Mouse (Mus musculus) left cerebral cortex, adult 11 months (tissue): ENCODE measurements around the gene Dnajc25.
A peak's percentile ranks its signal among the peaks of the same experiment; 100 is the strongest.

Experiments
- DNase-seq: peaks from one replicate; pipeline ENCODE4 v3.0.0; 2022; ENCODE audit warnings: low spot score

The Dnajc25 gene

DNA sequence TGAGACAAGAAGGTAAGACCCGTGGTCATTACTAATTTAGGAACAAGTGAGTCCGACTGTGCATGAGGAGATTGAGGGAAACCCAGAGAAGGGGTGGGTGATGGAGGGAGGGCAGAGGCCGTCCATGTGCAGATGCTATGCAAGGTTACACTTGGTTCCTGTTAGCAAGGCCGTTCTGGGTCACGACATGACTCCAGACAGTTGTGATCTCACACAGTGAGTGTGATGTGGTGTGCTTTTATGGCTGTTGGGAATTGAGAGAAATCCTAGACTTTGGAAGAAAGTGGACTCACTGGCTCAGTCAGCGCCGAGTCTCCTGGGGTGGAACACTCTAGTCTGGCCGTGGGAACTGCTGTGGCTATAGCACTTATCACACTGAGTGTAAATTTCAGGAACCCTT is 11.3 kb downstream of the Dnajc25 start:
- DNase-seq = no peak

DNA sequence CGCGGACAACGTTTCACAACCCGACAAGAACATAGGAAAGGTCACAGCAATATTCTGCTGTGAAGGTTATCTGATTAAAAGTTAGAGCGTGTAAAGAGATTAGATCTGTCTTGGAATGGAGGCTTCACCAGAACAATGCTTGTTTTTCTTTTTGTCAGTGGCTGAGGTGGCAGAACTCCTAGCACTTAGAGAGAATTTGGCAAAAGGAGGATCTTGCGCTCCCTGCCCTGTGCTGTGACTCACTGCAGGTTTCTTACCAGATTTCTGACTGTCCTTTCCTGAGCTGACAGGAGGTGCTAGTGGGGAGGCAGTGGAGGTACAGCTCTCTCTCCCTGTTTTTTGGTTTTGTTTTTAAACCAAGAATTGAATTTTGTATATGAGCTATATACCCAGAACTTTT is 12.2 kb downstream of the Dnajc25 start:
- no peak for DNase-seq

DNA sequence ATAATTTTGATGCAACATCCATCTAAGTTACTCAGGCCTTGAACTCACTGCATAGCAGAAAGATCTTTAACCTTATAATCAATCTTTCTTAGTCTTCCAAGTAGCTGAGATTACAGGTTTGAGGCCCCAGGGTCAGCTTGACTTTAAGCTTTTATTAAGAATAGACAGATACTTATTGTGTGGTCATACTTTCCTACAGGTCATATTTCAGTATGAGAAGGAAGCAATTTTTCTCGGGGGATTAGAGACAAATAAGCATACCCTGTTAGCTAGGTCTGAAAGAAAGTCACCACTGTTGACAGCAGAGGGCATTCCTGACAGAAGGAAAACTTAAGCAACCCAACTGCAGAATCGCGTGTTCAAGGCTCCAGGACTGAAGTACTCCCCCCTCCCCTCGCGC is 13.1 kb downstream of the Dnajc25 start:
- DNase-seq = no peak

DNA sequence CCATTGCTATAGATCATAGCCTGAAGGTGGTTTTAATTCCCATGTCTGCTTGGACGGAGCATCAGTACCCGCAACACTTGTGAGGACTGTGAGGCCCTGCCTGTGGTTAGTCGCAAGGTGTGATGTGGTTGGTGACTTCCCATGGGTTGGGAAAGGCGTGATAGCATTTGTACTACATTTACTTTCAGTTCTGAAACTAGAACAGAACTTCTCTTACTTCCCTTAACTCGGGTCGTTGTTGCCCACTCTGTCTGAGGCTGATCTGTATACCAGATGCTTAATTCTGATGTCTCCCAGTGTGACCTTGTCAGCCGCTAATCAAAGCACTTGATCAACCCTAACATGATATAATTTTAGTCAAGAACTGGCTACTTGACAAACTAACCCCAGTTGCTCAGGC is 14.3 kb downstream of the Dnajc25 start:
- no peak for DNase-seq

DNA sequence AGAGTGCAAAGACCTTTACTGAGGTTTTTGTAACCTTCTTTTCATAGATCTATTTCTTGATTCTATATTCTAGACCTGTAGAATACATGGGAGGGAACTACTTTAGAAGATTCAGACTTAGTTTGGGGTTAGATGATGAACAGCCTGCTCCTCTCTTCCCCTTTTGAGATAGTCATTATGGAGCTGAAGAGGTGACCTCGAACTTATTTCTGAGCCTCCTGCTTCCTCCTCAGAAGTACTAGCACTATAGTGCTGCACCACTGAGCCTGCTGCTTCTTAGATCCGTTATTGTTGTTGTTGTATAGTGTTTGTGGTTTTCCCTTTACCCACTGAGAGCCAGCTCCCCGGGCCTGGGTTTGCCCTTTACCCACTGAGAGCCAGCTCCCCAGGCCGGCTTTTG is 14.8 kb downstream of the Dnajc25 start:
- no peak for DNase-seq

DNA sequence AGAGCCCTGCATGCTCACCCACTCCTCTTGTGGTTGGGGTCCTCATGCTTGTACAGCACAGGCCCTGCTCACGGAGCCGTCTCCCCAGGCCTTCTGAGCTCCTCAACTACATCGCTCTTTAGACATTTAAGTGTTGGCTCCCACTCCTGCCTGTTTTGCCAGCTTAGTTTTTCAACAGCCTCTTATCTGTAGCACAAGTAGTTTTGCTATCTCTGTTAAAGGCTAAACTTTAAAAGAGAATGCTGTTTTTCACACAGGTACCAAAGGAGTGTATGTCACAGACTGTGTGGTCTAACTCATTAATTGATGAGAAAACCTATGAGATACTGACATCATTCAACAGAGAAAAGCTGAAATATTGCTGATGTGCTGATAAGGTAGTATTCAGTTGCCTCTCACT is 16.6 kb downstream of the Dnajc25 start:
- DNase-seq = no peak

DNA sequence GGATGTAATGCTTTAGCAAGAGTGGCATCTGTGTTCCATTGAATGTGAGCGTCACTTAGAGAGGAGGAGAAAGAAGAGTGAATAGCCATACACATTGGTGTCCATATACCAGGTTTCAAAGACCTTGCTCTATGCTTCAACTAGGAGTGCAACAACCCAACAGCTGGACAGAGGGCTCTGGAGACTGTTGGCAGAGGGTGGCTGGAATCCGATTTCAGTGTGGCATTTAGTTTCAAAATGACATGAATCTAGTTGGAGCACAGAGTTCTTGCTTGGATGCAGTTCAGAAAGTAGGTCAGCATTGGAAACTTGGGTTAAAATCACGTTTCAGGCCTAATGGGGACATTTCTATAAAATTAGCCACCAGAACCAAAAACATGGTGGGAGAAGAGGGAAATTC is 20.3 kb downstream of the Dnajc25 start:
- DNase-seq = no peak

DNA sequence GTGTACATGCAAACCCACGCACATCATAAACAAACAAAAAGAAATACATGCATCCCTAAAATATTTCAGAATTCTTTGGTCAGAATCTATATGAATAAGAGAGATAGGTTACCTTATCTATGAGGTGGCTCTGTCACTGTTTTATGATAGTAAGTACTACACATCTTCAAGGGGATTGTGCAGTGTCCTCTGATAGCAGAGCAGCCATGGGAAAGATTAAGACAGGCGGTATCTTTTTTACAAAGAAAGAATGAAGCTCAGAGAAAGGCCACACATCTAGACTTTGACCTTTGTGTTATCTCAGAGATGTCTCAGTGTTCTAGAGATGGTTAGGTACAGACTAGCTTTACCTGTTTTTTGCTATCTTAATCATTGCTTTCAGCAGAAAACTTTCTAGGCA is 22.1 kb downstream of the Dnajc25 start:
- no peak for DNase-seq

DNA sequence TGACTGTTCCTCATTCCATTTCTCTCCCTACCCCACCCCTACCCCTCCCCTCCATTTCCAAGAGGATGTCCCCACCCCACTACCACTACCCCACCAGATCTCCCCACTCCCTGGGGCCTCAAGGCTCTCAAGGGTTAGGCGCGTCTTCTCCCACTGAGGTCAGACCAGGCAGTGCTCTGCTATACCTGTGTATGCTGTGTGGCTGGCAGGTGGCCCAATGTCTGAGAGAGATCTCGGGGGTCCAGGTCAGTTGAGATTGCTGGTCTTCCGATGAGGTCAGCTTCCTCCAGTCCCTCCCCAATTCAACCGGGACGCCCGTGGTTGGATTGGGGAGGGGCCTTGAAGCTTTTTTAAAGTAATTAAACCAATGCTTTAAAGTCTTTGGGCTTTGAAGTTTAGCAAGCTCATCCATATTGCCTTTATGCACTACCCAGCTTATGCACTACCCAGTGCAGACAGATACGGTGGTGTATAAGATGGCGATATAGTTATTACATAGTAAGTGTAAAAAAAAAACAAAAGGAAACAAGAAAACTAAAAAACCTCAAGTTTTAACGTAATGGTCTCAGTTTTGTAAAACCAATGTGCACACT is 39.6 kb downstream of the Dnajc25 start:
- DNase-seq = no peak

DNA sequence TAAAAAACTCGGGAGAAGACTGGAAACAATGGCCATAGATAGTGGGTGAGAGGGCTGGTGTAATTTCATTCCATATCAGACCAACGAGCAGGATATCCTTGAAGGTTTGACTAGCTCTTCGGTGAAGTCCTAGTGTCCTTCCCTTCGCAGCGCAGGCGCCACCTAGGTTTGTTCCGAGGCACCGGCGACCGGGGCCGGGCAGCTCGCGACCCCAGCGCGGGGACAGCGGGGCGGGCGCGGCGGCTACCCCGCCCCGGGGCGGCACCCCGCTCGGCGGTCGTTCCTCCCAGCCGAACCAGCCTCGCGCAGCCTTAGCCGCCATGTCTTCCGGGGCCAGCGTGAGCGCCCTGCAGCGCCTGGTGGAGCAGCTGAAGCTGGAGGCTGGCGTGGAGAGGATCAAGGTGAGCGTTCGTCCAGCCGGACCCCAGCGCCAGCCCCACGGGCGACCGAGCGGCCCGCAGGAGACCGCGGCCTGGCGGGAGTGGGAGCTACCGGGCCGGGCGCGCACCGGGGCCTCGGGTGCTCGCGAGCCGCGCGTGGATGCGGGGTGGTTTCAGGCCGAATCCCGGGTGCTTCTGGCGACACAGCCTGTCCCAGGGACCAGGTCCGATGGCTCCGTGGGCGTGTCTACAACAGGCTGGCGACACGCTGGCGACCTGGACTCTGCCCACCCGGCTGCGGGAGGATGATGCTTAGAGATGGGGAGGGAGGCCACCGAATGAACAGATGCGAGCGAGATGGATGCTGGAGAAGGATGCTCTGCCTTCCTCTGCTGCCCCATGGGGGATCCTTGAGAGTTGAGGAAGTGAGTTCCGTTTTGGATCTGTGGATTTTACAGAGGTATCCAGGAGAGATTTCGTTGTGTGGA is 40.3 kb downstream of the Dnajc25 start, which contains the start of gene Gng10:
Gene Gng10, plus strand, starts transcription at position 171 of the 868 bp plus-strand sequence.
- peak; percentile 40 for DNase-seq

DNA sequence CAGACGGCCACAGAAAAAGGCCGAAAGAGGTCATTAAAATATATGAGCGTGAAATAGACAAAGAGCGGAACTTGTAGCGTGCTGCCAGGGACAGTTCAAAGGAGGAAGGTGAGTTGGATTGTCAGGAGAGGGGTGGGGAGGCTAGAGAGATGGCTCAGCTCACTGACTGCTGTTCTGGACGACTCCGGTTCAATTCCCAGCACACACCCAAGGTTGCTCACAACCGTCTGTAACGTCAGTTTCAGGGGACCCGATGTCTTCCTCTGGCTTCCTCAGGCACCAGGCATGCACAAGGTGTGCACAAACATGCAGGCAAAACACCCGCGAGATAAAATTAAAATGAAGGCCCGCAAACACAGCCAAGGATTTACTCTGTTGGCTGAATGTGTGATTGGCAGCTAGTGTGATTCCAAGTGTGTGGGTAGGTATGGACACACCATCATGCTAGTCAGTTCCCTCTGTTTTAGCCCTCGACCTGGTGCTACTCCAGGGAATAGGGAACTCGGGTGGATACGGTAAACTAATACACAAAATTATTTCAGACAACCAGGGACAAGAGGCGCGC is 41.0 kb downstream of the Dnajc25 start:
- no peak for DNase-seq

DNA sequence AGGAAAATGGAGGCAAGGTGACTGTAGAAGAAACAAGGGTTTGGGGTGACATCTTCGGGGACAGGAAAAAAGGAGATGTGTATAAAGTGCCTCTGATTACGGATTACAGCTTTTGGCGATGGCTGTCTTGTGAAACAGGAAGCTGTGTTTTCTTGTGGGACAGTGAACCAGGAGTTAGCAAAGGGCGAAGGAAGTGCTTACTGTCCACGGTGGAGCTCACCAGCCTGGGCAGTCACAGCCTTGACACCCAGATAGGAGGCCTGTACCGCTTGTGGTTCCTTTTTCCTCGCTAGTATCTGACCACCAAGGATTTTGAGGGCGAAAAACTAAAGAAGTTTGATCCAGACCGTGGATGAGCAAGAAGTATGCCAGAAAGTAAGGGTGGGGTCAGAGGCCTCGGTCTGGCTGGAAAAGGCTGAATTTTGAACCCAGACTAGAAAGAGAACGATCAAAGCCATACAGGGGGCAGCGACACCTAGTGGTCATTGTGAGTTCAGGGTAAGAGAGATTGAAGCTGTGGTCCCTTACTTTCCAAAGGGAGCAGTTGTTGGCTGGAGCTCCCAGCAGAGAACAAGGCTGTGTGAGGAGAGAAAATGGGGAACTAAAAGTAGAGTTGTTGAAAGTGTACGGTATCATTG is 41.7 kb downstream of the Dnajc25 start:
- peak; percentile 25 for DNase-seq

DNA sequence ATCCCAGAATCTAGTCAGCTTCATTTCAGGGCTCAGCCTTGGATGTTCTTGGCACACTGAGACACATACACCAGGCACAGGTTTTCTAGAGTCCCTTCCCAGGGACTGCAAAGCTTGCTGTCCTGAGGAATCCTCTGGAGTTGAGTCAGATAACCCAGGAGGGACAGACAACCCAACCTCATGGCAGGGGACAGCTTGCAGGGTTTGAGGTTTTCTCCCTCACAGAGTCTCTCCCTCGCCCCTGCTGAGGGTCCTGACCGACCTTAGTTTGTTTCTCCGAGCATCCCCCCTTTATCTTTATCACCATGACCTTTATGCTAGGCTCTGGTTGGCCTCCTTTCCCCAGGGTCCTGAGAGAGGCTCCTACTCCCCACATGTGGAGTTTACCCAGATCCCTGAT is 42.7 kb downstream of the Dnajc25 start:
- DNase-seq = no peak

DNA sequence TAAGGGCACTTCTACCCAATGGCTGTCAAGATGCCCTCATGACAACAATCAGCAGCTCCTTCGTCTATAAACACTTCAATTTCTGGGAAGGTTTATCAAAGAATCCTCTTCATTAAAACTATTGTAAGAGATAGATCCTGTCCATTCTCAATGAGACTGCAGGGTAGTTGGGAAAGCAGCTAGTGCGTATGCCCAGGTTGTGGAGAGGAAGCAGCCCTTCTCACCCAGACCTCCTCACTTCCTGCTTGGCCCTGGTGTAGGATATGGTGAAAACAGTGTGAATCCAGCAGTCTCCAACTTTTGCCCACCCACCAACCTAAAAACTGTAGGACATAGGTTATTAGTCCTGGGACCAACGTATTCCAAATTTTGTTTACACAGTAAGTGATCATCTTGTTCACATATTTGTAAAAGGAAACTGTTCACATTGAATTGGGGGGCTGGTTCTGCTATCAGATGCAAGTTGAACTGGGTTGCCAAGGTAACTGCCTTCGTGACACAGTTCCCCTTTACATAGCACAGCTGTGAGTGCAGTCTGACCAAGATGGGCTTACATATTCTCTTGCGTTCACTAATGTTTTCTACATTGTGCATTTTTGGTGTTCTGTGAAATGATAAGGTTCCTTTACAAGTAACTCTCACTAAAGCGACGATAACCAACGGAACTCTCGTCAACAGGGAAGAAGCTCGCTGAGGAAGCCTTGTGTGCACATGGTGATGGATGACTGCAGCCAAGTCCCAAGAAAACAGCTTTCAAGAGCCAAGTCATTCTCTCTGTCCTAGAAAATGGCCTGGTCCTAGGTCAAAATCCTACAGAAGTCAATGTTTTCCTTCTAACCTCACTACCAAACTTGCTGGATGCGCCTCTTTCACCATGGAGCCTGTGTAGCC is 45.8 kb downstream of the Dnajc25 start:
- no peak for DNase-seq

DNA sequence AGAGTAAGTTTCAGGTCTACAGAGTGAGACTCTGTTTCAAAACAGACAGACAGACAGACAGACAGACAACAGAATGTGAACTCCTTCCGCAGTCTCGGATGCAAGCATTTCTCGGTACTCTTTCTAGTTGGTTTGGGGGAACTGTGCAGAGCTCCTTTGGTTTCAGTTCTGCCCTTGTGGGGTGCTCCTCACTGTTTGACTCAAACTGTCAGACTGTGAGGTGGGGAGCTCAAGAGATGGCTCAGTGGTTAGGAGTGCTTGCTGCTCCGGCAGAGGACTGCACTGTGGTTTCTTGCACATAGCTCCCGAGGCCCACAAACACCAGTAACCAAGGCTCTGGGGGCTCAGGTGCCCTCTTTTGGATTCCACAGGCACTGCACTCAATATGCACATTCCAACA is 48.2 kb downstream of the Dnajc25 start:
- no peak for DNase-seq

DNA sequence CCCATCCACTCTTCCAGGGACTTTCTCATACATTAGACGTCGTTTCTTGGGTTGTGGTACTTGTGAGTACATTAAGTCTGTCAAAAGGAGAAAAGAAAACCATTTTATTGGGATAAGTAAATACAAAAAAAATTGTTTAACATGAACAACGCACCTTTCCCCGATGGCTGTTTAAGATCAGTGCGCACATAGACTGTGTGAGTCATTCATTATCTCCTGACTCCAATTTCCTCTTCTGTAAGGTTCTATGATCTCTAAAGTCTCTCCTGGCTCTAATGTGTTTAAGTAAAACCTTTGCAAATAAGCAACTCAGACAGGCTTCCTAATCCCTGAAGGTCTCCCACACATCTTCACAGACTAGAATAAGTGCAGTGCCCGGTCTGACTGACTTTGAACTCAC is 49.0 kb downstream of the Dnajc25 start:
- no peak for DNase-seq

DNA sequence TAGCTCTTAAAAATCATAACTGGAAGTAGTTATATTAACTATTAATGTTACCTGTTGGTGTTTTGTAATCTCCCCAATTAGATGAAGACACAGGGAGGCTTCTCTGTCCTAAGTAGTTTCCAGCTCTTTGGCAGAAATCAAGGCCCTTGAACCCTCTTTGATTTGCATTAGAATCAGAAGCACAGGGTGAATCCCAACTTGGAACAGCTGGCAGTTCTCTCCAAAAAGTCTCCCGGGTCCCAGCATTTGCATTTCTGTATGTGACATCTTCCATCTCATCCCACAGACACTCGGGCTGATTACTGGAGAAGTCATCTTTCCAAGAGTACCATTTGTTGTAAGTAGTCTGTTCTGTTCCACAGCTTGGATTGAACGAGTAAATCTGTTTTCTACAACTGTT is 52.4 kb downstream of the Dnajc25 start:
- no peak for DNase-seq

DNA sequence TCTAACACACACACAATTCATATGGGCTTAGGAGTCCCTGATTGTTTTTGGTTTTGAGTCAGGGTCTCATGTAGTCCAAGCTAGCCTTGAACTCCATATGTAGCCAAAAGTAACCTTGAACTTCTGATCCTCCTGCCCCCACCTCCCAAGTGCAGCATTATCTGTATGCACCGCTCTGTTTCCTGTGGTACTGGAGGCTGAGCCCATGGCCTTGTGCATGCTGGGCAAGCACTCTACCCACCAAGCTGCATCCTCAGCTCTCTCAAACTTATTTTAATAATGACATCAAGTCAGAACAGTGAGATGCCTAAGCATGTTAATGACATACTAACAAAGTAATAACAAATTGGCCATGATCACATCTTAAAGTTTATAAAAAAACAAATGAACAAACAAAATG is 56.2 kb downstream of the Dnajc25 start:
- no peak for DNase-seq

DNA sequence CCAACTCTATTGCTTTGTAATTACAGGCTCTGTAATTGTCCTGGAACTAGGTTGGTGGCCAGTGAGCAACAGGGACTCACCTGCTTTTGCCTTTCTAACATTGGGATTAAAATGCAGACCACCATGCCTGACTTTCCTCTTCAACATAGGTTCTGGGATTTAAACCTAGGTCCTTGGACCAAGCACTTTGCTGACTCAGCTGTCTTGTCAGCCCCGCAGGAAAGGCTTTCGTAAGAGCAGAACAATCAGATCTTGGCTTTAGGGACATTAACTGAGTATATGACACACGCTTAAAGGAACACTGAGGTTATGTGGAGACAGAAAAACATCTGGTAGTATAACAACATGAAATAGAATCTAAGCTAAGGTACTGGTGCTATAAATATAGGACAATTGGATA is 63.1 kb downstream of the Dnajc25 start:
- no peak for DNase-seq

DNA sequence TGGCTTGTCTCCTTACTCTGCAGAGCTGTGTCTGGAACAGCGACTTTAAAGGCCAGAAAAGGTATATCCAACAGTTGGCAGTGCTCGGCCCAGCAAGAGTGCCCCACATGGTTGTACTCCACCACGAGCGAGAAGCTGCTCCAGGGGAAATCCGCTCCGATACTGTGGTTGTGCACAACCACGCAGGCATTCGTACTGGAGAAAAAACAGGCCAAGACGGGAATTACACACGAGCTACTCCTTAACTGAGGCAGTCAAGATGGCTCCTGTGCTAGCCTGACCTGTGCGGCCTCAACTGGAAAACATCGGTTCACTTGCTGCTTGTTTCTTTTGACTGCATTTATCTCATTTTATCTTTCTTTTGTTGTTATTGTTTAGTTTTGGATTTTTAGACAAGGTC is 67.7 kb downstream of the Dnajc25 start:
- no peak for DNase-seq

DNA sequence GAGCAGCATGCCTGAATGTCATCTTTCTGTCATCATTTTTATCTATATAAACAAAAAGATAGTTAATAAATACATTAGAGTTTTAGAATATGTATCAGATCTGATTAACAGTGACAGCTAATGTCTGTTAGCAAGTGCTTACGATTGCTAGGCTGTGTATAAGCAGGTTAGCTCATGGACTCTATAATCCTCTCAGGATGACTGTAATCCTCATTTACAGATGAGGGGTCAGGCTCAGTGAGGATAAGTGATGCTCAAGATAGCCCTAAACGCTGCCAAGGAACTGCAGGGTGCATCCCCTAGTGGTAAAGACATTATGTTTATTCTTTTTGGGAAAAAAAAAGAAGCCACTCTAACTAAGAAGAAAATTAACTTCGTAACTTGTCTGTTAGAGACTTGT is 74.4 kb downstream of the Dnajc25 start:
- DNase-seq = no peak
